Mouse (Mus musculus) cortical plate, adult 2 months (tissue): ENCODE data around the gene Armc6.

Experiments
- CTCF ChIP-seq: fragments of 200-500 bp; IDR thresholded peaks from 2 replicates; pipeline ENCODE4 v1.5.1; 2011; ENCODE audit warnings: mild to moderate bottlenecking, control low read depth, low read length; ENCODE audit not compliant: insufficient read depth; ENCODE audit errors: extremely low read depth
- POLR2A ChIP-seq: fragments of 200-500 bp; IDR thresholded peaks from 2 replicates; pipeline ENCODE4 v1.6.1; 2011; ENCODE audit warnings: mild to moderate bottlenecking, low read length, control low read depth; ENCODE audit not compliant: insufficient read depth; ENCODE audit errors: extremely low read depth

DNA sequence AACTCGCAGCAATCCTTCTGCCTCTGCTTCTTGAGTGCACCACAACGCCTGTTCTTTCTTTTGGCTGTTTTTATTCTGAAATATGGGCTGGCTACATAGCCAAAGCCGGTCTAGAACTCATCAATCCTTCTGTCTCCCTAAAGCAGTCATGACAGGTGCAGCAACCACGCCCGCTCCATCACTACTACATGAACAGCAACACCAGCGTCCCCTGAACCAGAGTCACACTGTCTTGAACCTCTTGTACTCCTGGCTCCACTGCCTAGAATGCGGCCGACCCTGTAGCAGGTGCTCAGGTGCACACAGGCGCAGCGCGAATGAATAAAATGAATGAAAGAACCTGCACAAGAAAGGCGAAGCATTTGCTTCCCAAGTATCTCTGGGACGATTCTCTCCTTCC lies 660 bp downstream of the Armc6 start:
- TF ChIP-seq POLR2A (no peak), CTCF (no peak)
